Mouse (Mus musculus): ENCODE measurements at regions not wholly inside any gene's neighbourhood (a gene's known extent, or its start where the extent isn't known, plus 50 kb on each side); places are given as distances from the start of the nearest gene placed in this dataset.

GRCm38 (mm10) chr4:127756238-127756637, 214.5 kb downstream of the CK137956 start:
- Histone ChIP-seq H3K4me3 (replicated peaks) (no peak overlapping the region), H3K27ac (no peak overlapping the region), H3K9me3 (no peaks in the 10 kb centered on the region), H3K9ac (replicated peaks) (no peak overlapping the region), H3K36me3 (no peaks in the 10 kb centered on the region), H3K4me1 (replicated peaks) (no peaks in the 10 kb centered on the region), H3K4me2 (no peak overlapping the region), H3K27me3 (no peaks in the 10 kb centered on the region)
- no peak for ATAC-seq (ENCODE audit: insufficient number of reproducible peaks, insufficient read depth, low FRiP score, low TSS enrichment, low read depth)
- WGBS, result 88% methylated on average over 6 of the region's 6 CpGs

- no peak overlapping the region for H3K27ac ChIP-seq
- H3K4me2 ChIP-seq, result no peak overlapping the region
- no peaks in the 10 kb centered on the region for H3K4me1 ChIP-seq (replicated peaks)
- ATAC-seq (ENCODE audit: insufficient number of reproducible peaks, insufficient read depth, low FRiP score, low TSS enrichment, low read depth), result no peak
- H3K4me3 ChIP-seq (replicated peaks), result no peak overlapping the region
- H3K9ac ChIP-seq (replicated peaks), result no peak overlapping the region
- no peaks in the 10 kb centered on the region for H3K9me3 ChIP-seq
- no peaks in the 10 kb centered on the region for H3K27me3 ChIP-seq
- WGBS, result 92% methylated on average over 3 of the region's 3 CpGs
- H3K36me3 ChIP-seq, result no peaks in the 10 kb centered on the region
These were observed 220.0 kb downstream of the CK137956 start for GRCm38 (mm10) chr4:127750781-127751180.

- 81% methylated on average over 5 of the region's 5 CpGs for whole genome bisulfite sequencing
- H3K36me3 ChIP-seq, result no peaks in the 10 kb centered on the region
- no peak for ATAC-seq (ENCODE audit: insufficient number of reproducible peaks, insufficient read depth, low FRiP score, low TSS enrichment, low read depth)
These were observed 222.9 kb downstream of the CK137956 start for GRCm38 (mm10) chr4:127747876-127748275.

GRCm38 (mm10) chr4:127736781-127737180, 234.0 kb downstream of the CK137956 start:
- no peak overlapping the region for H3K27ac ChIP-seq
- WGBS, result 71% methylated on average over 2 of the region's 2 CpGs
- H3K9me3 ChIP-seq, result no peaks in the 10 kb centered on the region
- H3K4me2 ChIP-seq, result no peak overlapping the region
- no peak overlapping the region for H3K4me3 ChIP-seq (replicated peaks)
- no peaks in the 10 kb centered on the region for H3K36me3 ChIP-seq
- no peak for ATAC-seq (ENCODE audit: insufficient number of reproducible peaks, insufficient read depth, low FRiP score, low TSS enrichment, low read depth)
- peaks cover 9% of the 10 kb centered on the region for H3K4me1 ChIP-seq (replicated peaks)
- H3K27me3 ChIP-seq, result no peaks in the 10 kb centered on the region
- no peak overlapping the region for H3K9ac ChIP-seq (replicated peaks)

More at GRCm38 (mm10) chr4:127747876-127748275, 222.9 kb downstream of the CK137956 start:
- H3K4me3 ChIP-seq (replicated peaks), result no peak overlapping the region
- peaks cover 6% of the 10 kb centered on the region; the same call in 1 of the 2 replicates for H3K9me3 ChIP-seq
- no peak overlapping the region for H3K9ac ChIP-seq (replicated peaks)
- no peak overlapping the region for H3K4me2 ChIP-seq
- H3K27me3 ChIP-seq, result no peaks in the 10 kb centered on the region
- H3K27ac ChIP-seq, result no peak overlapping the region
- H3K4me1 ChIP-seq (replicated peaks), result no peaks in the 10 kb centered on the region

GRCm38 (mm10) chr4:127736151-127736550, 234.6 kb downstream of the CK137956 start:
- no peak for ATAC-seq (ENCODE audit: insufficient number of reproducible peaks, insufficient read depth, low FRiP score, low TSS enrichment, low read depth)
- Histone ChIP-seq H3K4me2 (no peak overlapping the region), H3K27ac (no peak overlapping the region), H3K9me3 (no peaks in the 10 kb centered on the region), H3K4me1 (replicated peaks) (peaks cover 9% of the 10 kb centered on the region), H3K27me3 (no peaks in the 10 kb centered on the region), H3K36me3 (no peaks in the 10 kb centered on the region), H3K9ac (replicated peaks) (no peak overlapping the region), H3K4me3 (replicated peaks) (no peak overlapping the region)
- WGBS, result 67% methylated on average over 5 of the region's 5 CpGs

GRCm38 (mm10) chr4:127734641-127735040, 236.1 kb downstream of the CK137956 start:
- no peak for ATAC-seq (ENCODE audit: insufficient number of reproducible peaks, insufficient read depth, low FRiP score, low TSS enrichment, low read depth)
- Histone ChIP-seq H3K36me3 (no peaks in the 10 kb centered on the region), H3K27ac (no peak overlapping the region), H3K4me1 (replicated peaks) (peaks cover 9% of the 10 kb centered on the region), H3K27me3 (no peaks in the 10 kb centered on the region), H3K4me2 (no peak overlapping the region), H3K9me3 (no peaks in the 10 kb centered on the region), H3K4me3 (replicated peaks) (no peak overlapping the region), H3K9ac (replicated peaks) (no peak overlapping the region)
- 32% methylated on average over 8 of the region's 8 CpGs for WGBS

- no peak for ATAC-seq (ENCODE audit: insufficient number of reproducible peaks, insufficient read depth, low FRiP score, low TSS enrichment, low read depth)
- Histone ChIP-seq H3K4me1 (replicated peaks) (no peaks in the 10 kb centered on the region), H3K9me3 (no peaks in the 10 kb centered on the region), H3K4me2 (no peak overlapping the region), H3K27me3 (no peaks in the 10 kb centered on the region), H3K36me3 (no peaks in the 10 kb centered on the region), H3K4me3 (replicated peaks) (no peak overlapping the region), H3K9ac (replicated peaks) (no peak overlapping the region), H3K27ac (no peak overlapping the region)
- 84% methylated on average over 5 of the region's 5 CpGs for WGBS
These were observed 252.1 kb downstream of the CK137956 start for GRCm38 (mm10) chr4:127718661-127719060.

- Histone ChIP-seq H3K9ac (replicated peaks) (no peak overlapping the region), H3K4me3 (replicated peaks) (no peak overlapping the region), H3K4me1 (replicated peaks) (peaks cover 21% of the 10 kb centered on the region), H3K27me3 (no peaks in the 10 kb centered on the region), H3K9me3 (no peaks in the 10 kb centered on the region), H3K27ac (no peak overlapping the region), H3K4me2 (no peak overlapping the region), H3K36me3 (no peaks in the 10 kb centered on the region)
- 82% methylated on average over 10 of the region's 10 CpGs for whole genome bisulfite sequencing
- no peak for ATAC-seq (ENCODE audit: insufficient number of reproducible peaks, insufficient read depth, low FRiP score, low TSS enrichment, low read depth)
These were observed 258.5 kb downstream of the CK137956 start for GRCm38 (mm10) chr4:127712274-127712673.

- H3K27ac ChIP-seq, result no peak overlapping the region
- no peaks in the 10 kb centered on the region for H3K36me3 ChIP-seq
- no peak overlapping the region for H3K4me3 ChIP-seq (replicated peaks)
- no peak overlapping the region for H3K9ac ChIP-seq (replicated peaks)
- peaks cover 21% of the 10 kb centered on the region for H3K4me1 ChIP-seq (replicated peaks)
- H3K9me3 ChIP-seq, result no peaks in the 10 kb centered on the region
- H3K4me2 ChIP-seq, result no peak overlapping the region
- H3K27me3 ChIP-seq, result no peaks in the 10 kb centered on the region
- 49% methylated on average over 4 of the region's 4 CpGs for WGBS
- no peak for ATAC-seq (ENCODE audit: insufficient number of reproducible peaks, insufficient read depth, low FRiP score, low TSS enrichment, low read depth)
These were observed 259.9 kb downstream of the CK137956 start for GRCm38 (mm10) chr4:127710816-127711215.

GRCm38 (mm10) chr4:127709746-127710145, 261.0 kb downstream of the CK137956 start:
- H3K9ac ChIP-seq (replicated peaks), result no peak overlapping the region
- H3K27me3 ChIP-seq, result no peaks in the 10 kb centered on the region
- no peak overlapping the region for H3K4me3 ChIP-seq (replicated peaks)
- WGBS, result 80% methylated on average over 6 of the region's 6 CpGs
- H3K4me1 ChIP-seq (replicated peaks), result peaks cover 21% of the 10 kb centered on the region
- H3K36me3 ChIP-seq, result no peaks in the 10 kb centered on the region
- H3K4me2 ChIP-seq, result no peak overlapping the region
- no peak for ATAC-seq (ENCODE audit: insufficient number of reproducible peaks, insufficient read depth, low FRiP score, low TSS enrichment, low read depth)
- no peak overlapping the region for H3K27ac ChIP-seq
- no peaks in the 10 kb centered on the region for H3K9me3 ChIP-seq

GRCm38 (mm10) chr4:127708186-127708585, 262.6 kb downstream of the CK137956 start:
- Histone ChIP-seq H3K4me2 (no peak overlapping the region), H3K4me3 (replicated peaks) (no peak overlapping the region), H3K9me3 (no peaks in the 10 kb centered on the region), H3K4me1 (replicated peaks) (peaks cover 21% of the 10 kb centered on the region), H3K36me3 (no peaks in the 10 kb centered on the region), H3K27me3 (no peaks in the 10 kb centered on the region), H3K9ac (replicated peaks) (no peak overlapping the region), H3K27ac (no peak overlapping the region)
- no peak for ATAC-seq (ENCODE audit: insufficient number of reproducible peaks, insufficient read depth, low FRiP score, low TSS enrichment, low read depth)
- WGBS, result 72% methylated on average over 3 of the region's 3 CpGs

GRCm38 (mm10) chr4:127707126-127707525, 263.6 kb downstream of the CK137956 start:
- Histone ChIP-seq H3K4me3 (replicated peaks) (no peak overlapping the region), H3K4me2 (no peak overlapping the region), H3K27ac (no peak overlapping the region), H3K9ac (replicated peaks) (no peak overlapping the region), H3K9me3 (no peaks in the 10 kb centered on the region), H3K27me3 (no peaks in the 10 kb centered on the region), H3K36me3 (no peaks in the 10 kb centered on the region), H3K4me1 (replicated peaks) (peaks cover 15% of the 10 kb centered on the region)
- WGBS, result 86% methylated on average over 3 of the region's 3 CpGs
- no peak for ATAC-seq (ENCODE audit: insufficient number of reproducible peaks, insufficient read depth, low FRiP score, low TSS enrichment, low read depth)

Data from limb, embryonic 12.5 days (tissue).